Mouse (Mus musculus) heart, embryonic 16.5 days (tissue): ENCODE data around the gene Lin28b. TPM values are rescaled to one million over a fixed set of nuclear protein-coding genes. Genes with fewer than 3 reads are reported as not detected.
A peak's percentile ranks its signal among the peaks of the same experiment; 100 is the strongest.

Source experiments
- ATAC-seq: fragments of 200-750 bp; cut with Nextera tagmentation; replicated peaks from 2 replicates; pipeline ENCODE4 v1.8.0; 2017; ENCODE audit warnings: moderate number of reproducible peaks; ENCODE audit not compliant: insufficient read depth, low FRiP score; ENCODE audit errors: extremely low read depth
- H3K27ac ChIP-seq: fragments of 300-500 bp; sonication (generic); 2 replicates; pipeline ENCODE4 v1.5.1; 2014; ENCODE audit warnings: mild to moderate bottlenecking, low read length, control low read depth, moderate library complexity
- H3K27me3 ChIP-seq: fragments of 300-500 bp; sonication (generic); 2 replicates; pipeline ENCODE4 v1.6.1; 2014; ENCODE audit warnings: low read length, mixed read lengths; ENCODE audit not compliant: control insufficient read depth, insufficient read depth
- H3K36me3 ChIP-seq: fragments of 300-500 bp; sonication (generic); 2 replicates; pipeline ENCODE4 v1.6.1; 2014; ENCODE audit not compliant: control insufficient read depth, insufficient read depth
- H3K4me1 ChIP-seq: fragments of 300-500 bp; sonication (generic); 2 replicates; pipeline ENCODE4 v1.6.1; 2014; ENCODE audit warnings: low read length, mixed read lengths; ENCODE audit not compliant: control insufficient read depth, insufficient read depth
- H3K4me2 ChIP-seq: fragments of 300-500 bp; sonication (generic); 2 replicates; pipeline ENCODE4 v1.6.1; 2014; ENCODE audit warnings: low read depth, mild to moderate bottlenecking, control low read depth, low read length
- H3K4me3 ChIP-seq: fragments of 300-500 bp; sonication (generic); 2 replicates; pipeline ENCODE4 v1.5.1; 2014; ENCODE audit warnings: mild to moderate bottlenecking, control low read depth, low read length
- H3K9ac ChIP-seq: fragments of 300-500 bp; sonication (generic); 2 replicates; pipeline ENCODE4 v1.6.1; 2014; ENCODE audit warnings: low read length, control low read depth
- H3K9me3 ChIP-seq: fragments of 300-500 bp; sonication (generic); replicated peaks from 2 replicates; pipeline ENCODE4 v1.6.1; 2016; ENCODE audit warnings: low read length; ENCODE audit not compliant: control insufficient read depth
- WGBS: fragments of 180-500 bp; shearing (Covaris S2); extraction: QIAGEN DNeasy Blood & Tissue Kit; methylation state at CpG from one replicate; pipeline ENCODE4 v1.1.7; 2014; 5-methylcytosine and 5-hydroxymethylcytosine counted together
- polyA plus RNA-seq: library from polyadenylated mRNA; unstranded; fragments of >200 nt; fragmentation: Nextera tagmentation; extraction: Ambion mirVana; gene quantifications from 2 replicates; pipeline ENCODE4 v1.2.1, GENCODE M21; 2015

The Lin28b gene
- 2.7 and 3.6 TPM in 2 replicates for polyA plus RNA-seq

DNA sequence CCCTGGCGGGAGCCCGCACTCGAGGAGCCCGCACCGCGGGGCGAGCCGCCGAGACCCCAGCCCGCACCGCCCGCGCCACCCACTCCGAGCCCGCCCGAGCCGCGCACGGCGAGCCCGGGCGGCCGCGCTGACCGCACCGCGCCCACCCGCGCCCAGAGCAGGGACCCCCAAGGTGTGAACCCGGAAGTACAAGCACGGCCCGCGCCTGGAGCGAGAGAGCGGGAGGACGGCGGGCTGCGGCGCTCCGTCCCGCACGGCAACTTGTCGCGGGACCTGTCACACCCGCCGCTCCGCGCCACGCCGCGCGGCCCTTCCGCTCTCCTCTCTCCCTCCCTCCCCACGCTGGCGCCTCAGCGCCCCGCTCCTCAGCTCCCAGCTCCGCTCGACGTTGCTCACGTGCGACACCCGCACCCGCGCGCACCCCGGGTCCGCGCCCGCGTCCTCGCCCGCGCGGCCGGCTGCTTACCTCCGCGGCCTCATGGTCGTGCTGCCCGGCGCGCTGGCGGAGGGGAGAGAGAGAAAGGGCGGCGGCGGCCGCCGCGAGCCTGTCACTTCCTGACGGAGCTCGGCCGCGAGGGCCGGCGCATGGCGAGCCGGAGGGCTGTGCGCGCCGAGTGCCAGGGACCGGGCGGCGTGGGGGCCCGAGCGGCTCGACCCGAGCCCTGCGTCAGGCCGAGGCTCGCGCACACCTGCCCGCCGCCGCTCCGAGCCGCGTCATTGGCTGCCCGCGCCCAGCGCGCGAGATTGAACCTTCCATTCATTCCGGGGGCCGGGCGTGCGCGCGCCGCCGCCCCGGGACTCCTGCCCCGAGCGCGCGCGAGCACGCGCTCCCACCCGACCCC, at the start of gene Lin28b:
TSS of gene Lin28b (minus strand) at position 635 of the 842 bp plus-strand sequence.
- peaks cover 19% of the 10 kb centered on the region for H3K27me3 ChIP-seq
- under 1% methylated on average over 114 of the region's 139 CpGs for WGBS
- no peak within 1 kb of the TSS for H3K27ac ChIP-seq
- H3K4me1 ChIP-seq: 0 out of 2 replicates have a peak, but pooled peaks cover 2% of the 10 kb centered on the region
- H3K4me2 ChIP-seq: peak within 1 kb of the TSS; percentile 100
- H3K9ac ChIP-seq: peak within 1 kb of the TSS; percentile 65
- peak within 1 kb of the TSS; percentile 63 for H3K4me3 ChIP-seq
- peak; percentile 79 for ATAC-seq
- no peaks in the 10 kb centered on the region for H3K36me3 ChIP-seq
- no peaks in the 10 kb centered on the region for H3K9me3 ChIP-seq

DNA sequence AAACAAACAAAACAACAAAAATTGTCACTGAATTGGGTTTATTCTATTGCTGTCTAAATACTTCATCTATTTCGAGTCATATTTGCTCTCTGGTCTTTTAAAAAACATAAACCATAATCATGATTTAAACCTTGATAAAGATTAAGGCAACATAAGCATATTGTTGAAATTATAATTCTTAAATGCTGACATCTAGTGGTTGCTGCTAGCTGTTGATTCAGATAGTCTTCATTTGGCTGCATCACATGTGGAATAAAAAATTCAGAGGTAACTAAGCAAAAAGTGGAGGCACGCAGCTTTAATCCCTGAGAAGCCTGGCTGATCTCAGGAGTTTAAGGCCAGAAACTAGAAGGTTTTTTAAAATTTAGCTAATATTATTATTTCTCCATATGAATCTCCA, 25.6 kb upstream of the Lin28b start:
- ATAC-seq: no peak
- no peak overlapping the region for H3K4me2 ChIP-seq
- no peaks in the 10 kb centered on the region for H3K4me1 ChIP-seq
- no peaks in the 10 kb centered on the region for H3K36me3 ChIP-seq
- no peak overlapping the region for H3K9ac ChIP-seq
- no peaks in the 10 kb centered on the region for H3K27me3 ChIP-seq
- H3K4me3 ChIP-seq: no peak overlapping the region
- H3K9me3 ChIP-seq: no peaks in the 10 kb centered on the region
- WGBS: 37% methylated on average over 2 of the region's 2 CpGs
- no peak overlapping the region for H3K27ac ChIP-seq

DNA sequence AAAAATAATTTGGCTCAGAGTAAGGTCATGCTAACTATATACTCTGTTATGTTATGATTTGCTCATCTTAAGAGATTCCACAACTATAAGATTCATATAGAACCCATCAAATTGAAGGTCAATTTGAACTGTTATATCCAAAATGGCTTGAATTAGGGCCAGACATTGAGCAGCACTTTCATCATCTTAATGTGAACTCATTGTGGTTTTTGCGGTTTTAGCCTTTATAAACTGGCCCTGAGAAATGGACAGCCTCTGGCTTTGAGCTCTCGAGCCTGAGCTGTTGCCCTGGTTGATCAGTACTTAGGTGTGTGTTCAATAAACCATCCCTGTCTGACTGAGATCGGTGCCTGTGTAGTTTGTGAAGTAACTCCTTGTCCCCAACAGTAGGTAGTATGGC, 24.5 kb upstream of the Lin28b start:
- no peak for ATAC-seq
- H3K36me3 ChIP-seq: no peaks in the 10 kb centered on the region
- H3K9me3 ChIP-seq: no peaks in the 10 kb centered on the region
- H3K4me2 ChIP-seq: no peak overlapping the region
- no peak overlapping the region for H3K4me3 ChIP-seq
- no peaks in the 10 kb centered on the region for H3K4me1 ChIP-seq
- 77% methylated on average over 3 of the region's 3 CpGs for WGBS
- no peaks in the 10 kb centered on the region for H3K27me3 ChIP-seq
- no peak overlapping the region for H3K27ac ChIP-seq
- H3K9ac ChIP-seq: no peak overlapping the region

DNA sequence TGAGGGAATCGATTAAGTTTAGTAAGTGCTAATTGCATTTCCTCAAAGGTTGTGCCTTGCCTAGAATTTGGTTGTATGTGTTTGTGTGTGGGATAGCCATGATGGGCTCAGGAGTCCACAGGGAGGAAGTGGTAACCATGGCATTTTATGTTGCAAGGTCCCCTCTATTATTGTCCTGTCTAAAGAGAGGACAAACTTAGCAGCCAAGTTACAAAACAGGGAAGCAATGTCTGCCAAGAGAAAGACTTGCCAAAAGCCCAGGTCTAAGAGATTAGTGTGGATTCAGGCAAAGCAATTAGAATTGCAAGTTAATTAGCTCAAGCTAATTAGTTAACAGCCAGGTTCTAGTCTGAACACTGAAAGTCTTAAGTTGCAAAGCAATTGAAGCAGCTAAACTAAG, 14.1 kb upstream of the Lin28b start:
- no peaks in the 10 kb centered on the region for H3K4me1 ChIP-seq
- no peaks in the 10 kb centered on the region for H3K27me3 ChIP-seq
- H3K27ac ChIP-seq: no peak overlapping the region
- H3K9me3 ChIP-seq: no peaks in the 10 kb centered on the region
- ATAC-seq: no peak
- no peak overlapping the region for H3K4me2 ChIP-seq
- no peaks in the 10 kb centered on the region for H3K36me3 ChIP-seq
- WGBS: 80% methylated on average over 1 of the region's 1 CpGs
- H3K9ac ChIP-seq: no peak overlapping the region
- no peak overlapping the region for H3K4me3 ChIP-seq

DNA sequence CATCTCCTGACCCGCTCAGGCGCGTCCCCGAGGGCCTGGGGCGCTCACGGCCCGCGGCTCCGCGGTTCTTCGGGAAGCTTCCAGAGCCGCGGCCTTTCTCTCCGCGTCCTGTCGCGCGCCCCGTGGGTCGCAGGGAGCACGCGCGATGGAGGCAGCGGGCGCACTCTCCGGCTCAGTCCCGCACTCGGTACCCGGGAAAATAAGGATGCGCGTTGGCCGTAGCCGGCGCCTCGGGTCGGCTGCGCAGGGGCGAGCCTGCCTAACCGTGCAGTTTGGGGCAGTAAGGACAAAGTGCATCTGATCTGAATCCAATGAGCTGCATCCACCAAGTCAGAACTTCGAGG, 380 bp upstream of the Lin28b start:
- H3K27me3 ChIP-seq: peaks cover 19% of the 10 kb centered on the region
- no peak; the same call in 1 of the 2 replicates for ATAC-seq
- peak overlapping the region; percentile 63 for H3K4me3 ChIP-seq
- no peak overlapping the region for H3K27ac ChIP-seq
- no peaks in the 10 kb centered on the region for H3K36me3 ChIP-seq
- 0 out of 2 replicates have a peak, but pooled peaks cover 2% of the 10 kb centered on the region for H3K4me1 ChIP-seq
- under 1% methylated on average over 38 of the region's 40 CpGs for WGBS
- no peaks in the 10 kb centered on the region for H3K9me3 ChIP-seq
- peak overlapping the region; percentile 65 for H3K9ac ChIP-seq
- H3K4me2 ChIP-seq: peak overlapping the region; percentile 100

DNA sequence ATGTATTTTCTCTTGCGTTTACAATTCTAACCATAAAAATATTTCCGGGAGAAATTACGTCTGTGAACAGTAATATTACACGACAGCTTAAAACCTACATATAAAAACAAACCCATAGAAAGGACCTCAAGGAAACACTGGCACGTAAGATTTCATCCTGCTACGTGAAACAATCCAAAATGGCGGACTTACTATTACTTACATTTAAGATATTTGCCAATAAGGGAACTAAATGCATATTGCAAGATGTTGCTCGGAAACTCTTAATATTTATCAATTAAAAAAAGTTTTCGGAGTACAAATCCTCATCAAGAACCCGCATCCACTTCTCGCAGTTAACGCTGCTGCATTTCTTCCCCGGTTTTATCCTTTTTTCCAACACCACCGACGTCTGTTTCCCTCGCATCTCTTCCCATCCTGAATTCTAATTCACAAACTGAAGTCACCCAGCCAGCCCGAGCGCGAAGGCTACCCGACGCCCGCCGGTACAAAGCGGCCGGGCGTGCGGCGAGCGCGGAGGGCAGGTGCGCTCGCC, 902 bp downstream of the Lin28b start:
- 4% methylated on average over 32 of the region's 32 CpGs for WGBS
- no peaks in the 10 kb centered on the region for H3K9me3 ChIP-seq
- peaks cover 19% of the 10 kb centered on the region for H3K27me3 ChIP-seq
- H3K4me2 ChIP-seq: peak overlapping the region; percentile 100
- H3K27ac ChIP-seq: no peak overlapping the region
- no peak; the same call in 1 of the 2 replicates for ATAC-seq
- 0 out of 2 replicates have a peak, but pooled peaks cover 2% of the 10 kb centered on the region for H3K4me1 ChIP-seq
- peak overlapping the region; percentile 63 for H3K4me3 ChIP-seq
- no peaks in the 10 kb centered on the region for H3K36me3 ChIP-seq
- peak overlapping the region; percentile 65; the same call in 1 of the 2 replicates for H3K9ac ChIP-seq

DNA sequence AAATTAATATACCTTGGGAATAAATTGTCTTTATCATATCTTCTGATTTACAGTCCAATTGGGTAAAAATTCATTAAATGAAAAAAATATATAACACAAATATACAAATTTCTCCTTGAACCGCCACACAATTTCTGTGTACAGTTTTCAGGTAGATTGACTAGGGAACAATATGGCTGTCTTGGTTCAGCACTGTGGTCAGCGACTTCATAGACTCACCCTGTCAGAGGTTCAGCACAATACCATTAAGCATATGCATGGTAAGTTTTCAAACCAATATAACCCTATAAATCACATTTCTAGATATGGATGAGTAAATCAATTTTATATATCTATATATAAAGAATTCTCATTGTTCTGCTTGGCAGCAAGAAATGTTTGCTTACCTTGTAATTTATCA, 3.0 kb downstream of the Lin28b start:
- no peaks in the 10 kb centered on the region for H3K9me3 ChIP-seq
- peaks cover 17% of the 10 kb centered on the region for H3K27me3 ChIP-seq
- no peak overlapping the region for H3K9ac ChIP-seq
- 43% methylated on average over 2 of the region's 2 CpGs for WGBS
- H3K4me3 ChIP-seq: no peak overlapping the region
- H3K36me3 ChIP-seq: no peaks in the 10 kb centered on the region
- 0 out of 2 replicates have a peak, but pooled peaks cover 2% of the 10 kb centered on the region for H3K4me1 ChIP-seq
- no peak overlapping the region for H3K27ac ChIP-seq
- H3K4me2 ChIP-seq: no peak overlapping the region
- ATAC-seq: no peak

DNA sequence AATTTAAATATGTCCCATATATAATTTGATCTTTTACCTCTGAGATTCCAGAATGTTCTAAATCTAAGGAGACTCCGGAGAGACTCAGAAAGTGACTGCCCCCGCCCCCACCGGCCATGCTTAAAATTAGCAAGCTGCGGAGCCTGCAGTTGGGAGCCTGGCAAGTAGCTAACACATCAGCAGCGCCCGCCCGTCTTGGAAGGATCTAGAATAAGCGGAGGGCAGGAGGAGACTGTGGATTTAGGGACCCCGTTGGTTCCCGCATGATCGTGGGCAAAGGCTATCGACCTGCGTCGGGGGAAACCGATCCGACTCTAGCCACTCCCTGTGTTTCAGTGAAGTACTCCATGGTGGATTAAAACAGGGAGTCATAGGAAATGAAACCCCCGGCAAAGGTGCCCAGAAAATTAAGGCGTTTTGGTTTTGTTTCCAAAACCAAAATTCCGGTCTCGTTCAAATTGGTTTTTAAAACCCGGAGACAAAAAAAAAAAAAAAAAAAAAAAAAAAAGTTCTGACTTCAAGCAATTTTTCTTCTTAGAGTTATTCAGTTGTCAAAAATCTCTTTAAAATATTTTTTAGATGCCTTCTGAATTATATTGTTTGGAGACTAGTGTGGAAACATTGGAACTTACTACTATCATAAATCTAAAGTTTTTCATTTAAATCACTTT, 12.4 kb downstream of the Lin28b start:
- WGBS: 1% methylated on average over 21 of the region's 21 CpGs
- H3K4me3 ChIP-seq: peak overlapping the region; percentile 60
- H3K9me3 ChIP-seq: no peaks in the 10 kb centered on the region
- ATAC-seq: no peak
- no peak overlapping the region for H3K27ac ChIP-seq
- H3K36me3 ChIP-seq: no peaks in the 10 kb centered on the region
- peak overlapping the region; percentile 72 for H3K9ac ChIP-seq
- peak overlapping the region; percentile 79 for H3K4me2 ChIP-seq
- no peaks in the 10 kb centered on the region for H3K4me1 ChIP-seq
- 0 out of 2 replicates have a peak, but pooled peaks cover 4% of the 10 kb centered on the region for H3K27me3 ChIP-seq

DNA sequence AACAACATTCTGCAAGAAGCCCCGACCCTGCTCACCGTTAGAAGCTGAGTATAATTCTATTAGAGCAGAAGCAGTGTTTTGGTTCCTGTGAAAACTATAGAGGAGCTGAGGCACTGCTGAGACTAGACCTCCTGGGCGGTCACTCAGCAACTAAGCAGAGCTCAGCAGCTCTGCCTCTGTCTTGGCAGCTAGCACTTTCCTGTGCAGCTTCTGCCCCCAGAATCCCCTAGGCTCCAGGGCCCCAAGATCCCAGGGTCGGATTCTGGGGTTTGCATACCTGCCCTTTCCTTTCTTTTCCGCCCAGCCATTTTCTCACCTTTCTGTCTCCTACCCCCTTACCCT, 13.1 kb downstream of the Lin28b start:
- Histone ChIP-seq H3K4me3 (peak overlapping the region; percentile 60; the same call in 1 of the 2 replicates), H3K9ac (peak overlapping the region; percentile 0; the same call in 1 of the 2 replicates)

More for the DNA sequence above, 13.1 kb downstream of the Lin28b start:
- peak overlapping the region; percentile 79 for H3K4me2 ChIP-seq
- ATAC-seq: no peak
- WGBS: 3% methylated on average over 5 of the region's 5 CpGs
- H3K4me1 ChIP-seq: 0 out of 2 replicates have a peak, but pooled peaks cover 3% of the 10 kb centered on the region
- no peak overlapping the region for H3K27ac ChIP-seq
- H3K9me3 ChIP-seq: no peaks in the 10 kb centered on the region
- H3K36me3 ChIP-seq: no peaks in the 10 kb centered on the region
- H3K27me3 ChIP-seq: 0 out of 2 replicates have a peak, but pooled peaks cover 4% of the 10 kb centered on the region
